Mouse (Mus musculus) left cerebral cortex, postnatal 4 days (tissue): ENCODE results near the gene Cutc. TPM values are rescaled to one million over a fixed set of nuclear protein-coding genes. Genes with fewer than 3 reads are reported as not detected.

ENCODE experiments used
- DNase-seq: peaks from one replicate; pipeline ENCODE4 v3.0.0-alpha.2; 2022
- intact Hi-C: fragments of 180-260 bp; cut with DNase I; formaldehyde crosslinking; loops from one replicate; pipeline ENCODE4 v1.15.1; 2025
- total RNA-seq, 2 experiments: library from RNA; stranded (reverse); gene quantifications; 2 replicates each; pipeline ENCODE4 v1.2.3; 2021

The Cutc gene
- total RNA-seq, 2 experiments from 2014 or later, result 2.2 to 4.3 TPM

GRCm38 (mm10) chr19:43750008-43750407 lies 2.8 kb upstream of the Cutc start:
- DNase-seq, result no peak
- intact Hi-C loops, result no loop called here

GRCm38 (mm10) chr19:43753226-43753835 lies 535 bp downstream of the Cutc start:
- intact Hi-C loops, result no loop called here
- DNase-seq, result peak; percentile 91

DNA sequence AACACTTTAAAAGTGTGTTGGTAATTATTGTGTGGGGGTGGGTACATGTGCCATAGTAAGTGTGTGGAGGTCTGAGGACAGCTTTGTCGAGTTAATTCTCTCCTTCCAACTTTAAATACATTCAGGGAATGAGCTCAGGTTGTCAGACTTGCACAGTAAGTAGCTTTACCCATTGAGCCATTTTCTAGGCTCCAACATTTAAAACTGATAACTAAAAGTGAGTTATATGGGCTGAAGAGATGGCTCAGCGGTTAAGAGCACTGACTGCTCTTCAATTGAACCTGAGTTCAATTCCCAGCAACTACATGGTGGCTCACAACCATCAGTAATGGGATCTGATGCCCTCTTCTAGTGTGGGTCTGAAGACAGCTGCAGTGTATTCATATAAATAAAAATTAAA lies 1.4 kb downstream of the Cutc start:
- DNase-seq, result no peak
- intact Hi-C loops, result no loop called here

- DNase-seq, result no peak
- intact Hi-C loops, result no loop called here
These were observed 2.1 kb downstream of the Cutc start for GRCm38 (mm10) chr19:43754872-43755271.

DNA sequence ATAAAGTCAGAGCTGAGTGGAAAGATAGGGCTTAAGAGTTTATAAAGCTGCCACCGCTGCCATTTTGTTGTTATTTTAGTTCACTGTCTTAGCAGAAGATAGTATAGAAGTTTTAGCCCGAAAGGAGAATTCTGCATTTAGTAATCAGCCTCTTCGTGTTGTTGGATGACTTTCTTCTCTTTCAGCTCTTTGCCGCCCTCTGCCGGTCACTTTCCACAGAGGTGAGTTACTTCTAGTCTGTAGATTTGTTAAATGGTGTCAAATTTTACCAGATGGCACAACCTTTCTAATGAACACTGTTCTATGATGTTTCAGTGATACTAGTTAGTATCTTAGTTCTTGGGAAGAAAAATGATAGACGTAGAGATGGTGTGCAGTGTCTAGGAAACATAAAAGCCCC lies 7.7 kb downstream of the Cutc start:
- intact Hi-C loops, result no loop called here

GRCm38 (mm10) chr19:43761543-43762256 lies 8.9 kb downstream of the Cutc start:
- intact Hi-C loops, result no loop called here
- DNase-seq, result no peak

More for the DNA sequence above, 7.7 kb downstream of the Cutc start:
- DNase-seq, result peak; percentile 69

DNA sequence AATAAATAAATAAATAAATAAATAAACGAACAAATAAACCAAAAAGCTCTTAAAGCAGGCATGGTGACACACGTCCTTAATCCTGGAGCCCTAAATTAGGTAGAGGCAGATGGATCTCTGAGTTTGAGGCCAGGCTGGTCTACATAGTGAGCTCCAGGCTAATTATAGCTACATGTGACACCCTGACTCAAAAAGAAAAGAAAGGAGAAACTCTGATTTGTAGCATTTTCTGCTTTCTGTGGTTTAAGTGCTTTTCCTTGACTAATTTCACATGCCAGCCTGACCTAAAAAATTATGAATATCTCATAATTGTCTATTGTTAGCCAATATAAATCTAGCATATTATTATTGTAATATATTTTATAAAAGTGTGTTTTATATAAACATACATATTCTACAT lies 9.6 kb downstream of the Cutc start:
- no peak for DNase-seq
- intact Hi-C loops, result no loop called here

DNA sequence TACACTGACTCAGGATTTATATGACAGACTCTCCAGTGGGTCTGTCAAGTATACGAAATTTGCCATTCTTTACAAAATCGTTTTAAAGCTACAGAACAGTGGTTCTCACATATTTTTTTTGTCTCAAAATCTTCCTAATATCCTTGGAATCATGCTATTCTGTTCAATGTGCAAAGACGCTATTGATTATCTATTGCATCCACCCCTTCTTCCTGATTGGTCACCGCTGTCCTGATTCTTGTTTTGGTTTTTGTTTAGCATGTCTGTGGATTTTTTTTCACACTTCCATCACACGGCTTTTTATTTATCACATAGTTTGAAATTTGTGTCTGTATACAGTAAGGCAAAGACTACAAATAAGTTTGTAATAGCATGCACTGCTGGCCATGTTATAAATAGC lies 13.7 kb downstream of the Cutc start:
- DNase-seq, result no peak
- intact Hi-C loops, result no loop called here

DNA sequence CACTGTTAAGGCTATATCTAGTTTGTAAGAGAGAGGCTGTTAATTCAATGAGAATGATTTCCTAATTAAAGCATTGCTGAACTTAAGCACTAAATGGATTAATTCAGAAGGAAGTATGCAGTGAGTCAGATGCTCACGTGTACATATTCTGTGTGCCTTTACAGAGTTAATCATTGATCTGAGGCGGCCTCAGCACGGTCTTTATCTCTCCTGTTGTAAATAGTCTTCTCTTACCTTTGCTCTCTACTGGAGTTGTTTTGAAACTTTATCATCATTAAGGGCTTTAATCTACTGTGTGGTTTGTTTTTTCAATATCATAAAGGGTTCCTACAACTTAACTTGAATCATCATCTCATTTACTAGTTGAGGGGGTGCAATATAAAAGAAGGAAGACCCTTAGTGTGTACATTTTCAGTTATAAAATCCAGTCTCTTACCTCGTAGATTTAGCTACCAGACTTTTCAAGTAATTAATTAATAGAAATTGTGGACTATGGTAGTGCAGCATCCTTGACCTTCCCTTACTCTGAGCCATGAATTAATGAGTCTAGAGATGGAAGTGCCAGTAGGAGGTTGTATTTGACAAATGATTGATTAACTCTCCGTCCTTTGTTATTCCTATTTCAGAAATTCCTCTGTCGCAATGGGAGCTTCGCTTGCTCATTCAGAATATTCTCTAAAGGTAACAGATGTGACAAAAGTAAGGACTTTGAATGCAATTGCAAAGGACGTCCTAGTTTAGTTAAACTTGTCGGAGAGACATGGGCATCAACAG lies 14.9 kb downstream of the Cutc start:
- intact Hi-C loops, result no loop called here

DNA sequence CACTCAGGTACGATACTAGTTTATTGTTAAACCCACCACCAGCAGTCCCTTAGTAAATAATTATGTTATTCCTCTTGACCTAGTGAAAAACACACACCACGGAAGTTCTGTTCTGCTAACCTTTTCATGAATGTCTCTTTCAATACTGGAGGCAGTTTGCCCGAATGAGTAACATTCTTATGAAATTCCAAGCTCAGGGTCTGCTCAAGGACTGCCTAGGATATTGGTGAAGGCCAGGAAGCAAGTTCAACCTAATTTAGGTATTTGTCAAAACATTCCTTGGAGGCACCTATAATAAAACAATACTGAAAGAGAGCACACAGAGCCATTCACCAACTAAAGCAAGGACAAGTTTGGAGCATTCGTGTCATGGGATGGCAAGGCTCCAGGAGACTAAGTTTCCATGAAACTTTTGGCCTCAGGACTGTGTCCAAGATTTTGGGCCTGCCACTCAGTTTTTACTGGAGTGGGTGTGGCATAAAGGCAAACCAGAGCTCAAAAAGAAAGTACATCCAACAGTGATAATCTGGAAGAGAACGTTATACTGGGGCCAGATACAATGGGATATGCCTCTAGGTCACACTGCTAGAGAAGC lies 16.7 kb downstream of the Cutc start:
- intact Hi-C loops, result no loop called here
- DNase-seq, result no peak

More for the DNA sequence above, 14.9 kb downstream of the Cutc start:
- no peak for DNase-seq

DNA sequence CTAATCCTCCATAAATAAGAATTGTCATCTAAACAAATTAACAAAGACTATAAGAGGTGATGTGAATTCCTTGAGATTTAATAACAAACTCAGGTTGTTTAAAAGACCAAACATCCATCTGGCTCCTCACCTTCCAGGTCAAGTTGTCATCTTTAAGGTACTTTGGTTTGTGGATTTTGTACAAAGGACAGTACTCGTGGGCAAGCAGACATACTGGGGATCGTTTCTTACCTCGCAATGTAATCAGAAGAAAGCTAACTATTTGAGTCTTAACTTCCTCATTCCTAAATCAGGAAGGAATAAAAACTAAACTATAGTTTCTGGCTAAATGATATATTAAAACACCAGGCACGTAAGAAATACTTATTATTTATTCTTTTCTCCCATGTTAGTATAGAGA lies 17.8 kb downstream of the Cutc start:
- DNase-seq, result no peak
- intact Hi-C loops, result no loop called here

- DNase-seq, result no peak
- intact Hi-C loops, result no loop called here
These were observed 18.7 kb downstream of the Cutc start for GRCm38 (mm10) chr19:43771499-43771969.

- intact Hi-C loops, result no loop called here
- DNase-seq, result no peak
These were observed 19.5 kb downstream of the Cutc start for GRCm38 (mm10) chr19:43772311-43772710.

- intact Hi-C loops, result no loop called here
- no peak for DNase-seq
These were observed 22.6 kb downstream of the Cutc start for GRCm38 (mm10) chr19:43775433-43775832.

DNA sequence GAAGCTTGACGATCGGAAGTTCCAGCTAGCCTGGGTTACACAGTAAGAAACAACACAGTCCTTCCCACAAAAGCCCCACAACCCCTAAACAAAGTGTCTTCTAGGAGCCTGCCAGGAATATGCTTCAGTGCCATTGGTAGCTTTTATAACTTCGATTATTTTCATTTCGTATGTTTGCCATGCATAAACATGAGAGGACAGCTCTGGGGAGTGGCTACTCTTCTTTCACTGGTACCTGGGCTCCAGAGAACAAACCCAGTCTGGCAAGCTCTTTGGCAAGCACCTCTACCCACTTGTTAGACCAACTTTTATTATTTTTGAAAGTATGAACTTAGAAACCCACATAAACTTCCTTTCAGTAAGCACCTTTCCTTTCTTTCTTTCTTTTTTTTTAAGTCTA lies 23.8 kb downstream of the Cutc start:
- intact Hi-C loops, result no loop called here
- no peak for DNase-seq

- intact Hi-C loops, result no loop called here
- no peak for DNase-seq
These were observed 24.5 kb downstream of the Cutc start for GRCm38 (mm10) chr19:43777308-43777707.

- DNase-seq, result no peak
- intact Hi-C loops, result no loop called here
These were observed 27.6 kb downstream of the Cutc start for GRCm38 (mm10) chr19:43780391-43780790.

DNA sequence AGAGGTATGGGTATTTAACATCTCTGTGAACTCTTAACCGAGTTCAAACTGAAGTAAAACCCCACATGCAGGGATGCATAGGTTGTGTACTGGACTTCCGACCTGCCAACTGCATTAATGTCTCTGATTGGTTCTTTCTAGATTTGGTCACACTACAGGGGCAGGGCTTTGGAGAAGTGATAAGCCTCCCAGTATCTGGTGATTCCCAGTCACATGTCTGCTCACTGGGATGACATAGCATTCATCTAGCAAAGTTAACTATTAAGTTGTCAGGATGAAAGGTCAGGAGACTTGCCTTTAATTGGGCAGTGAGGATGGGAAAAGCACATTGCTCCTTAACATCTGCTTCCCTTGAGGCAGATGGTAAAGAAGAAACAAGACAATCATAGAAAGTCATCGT lies 29.2 kb downstream of the Cutc start, which contains the start of gene Abcc2:
Gene Abcc2, plus strand, starts transcription at position 213 of the 400 bp plus-strand sequence.
- DNase-seq, result no peak
- intact Hi-C loops, result no loop called here

DNA sequence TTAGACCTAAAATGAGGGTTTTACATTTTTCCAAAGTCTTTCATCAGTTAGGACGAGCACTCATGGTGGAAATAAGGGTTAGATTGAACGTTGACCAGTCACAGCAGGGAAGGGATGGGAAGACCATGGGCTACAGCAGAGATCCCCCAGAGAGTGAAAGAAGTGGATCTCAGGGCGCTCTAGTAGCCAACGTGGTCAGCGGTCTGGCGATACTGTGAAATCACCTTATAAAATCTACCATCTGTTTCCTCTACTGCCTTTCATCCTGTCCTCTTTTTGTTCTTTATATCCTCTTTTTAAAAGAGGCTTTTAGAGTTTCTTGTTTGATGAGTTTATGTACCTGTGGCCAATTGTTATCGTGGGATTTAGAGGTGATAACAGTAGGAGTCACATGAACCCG lies 32.0 kb downstream of the Cutc start:
- no peak for DNase-seq
- intact Hi-C loops, result no loop called here

- intact Hi-C loops, result no loop called here
These were observed 33.6 kb downstream of the Cutc start for GRCm38 (mm10) chr19:43786249-43787026.

More at GRCm38 (mm10) chr19:43786249-43787026, 33.6 kb downstream of the Cutc start:
- no peak for DNase-seq
